Mouse (Mus musculus) testis, adult 2 months (tissue): ENCODE measurements around the gene Rnf26.

Experiments
- CTCF ChIP-seq: fragments of 200-500 bp; IDR thresholded peaks from 2 replicates; pipeline ENCODE4 v1.5.1; 2012; ENCODE audit warnings: low read depth, mild to moderate bottlenecking, inconsistent platforms, low read length, moderate library complexity; ENCODE audit not compliant: control insufficient read depth, insufficient read depth, insufficient replicate concordance
- POLR2A ChIP-seq: fragments of 200-500 bp; IDR thresholded peaks from 2 replicates; pipeline ENCODE4 v1.6.1; 2012; ENCODE audit warnings: low read depth, mild to moderate bottlenecking, inconsistent platforms, low read length, moderate library complexity; ENCODE audit not compliant: control insufficient read depth

- TF ChIP-seq CTCF (no peak), POLR2A (no peak)
These were observed 31.1 kb downstream of the Rnf26 start for GRCm38 (mm10) chr9:44082266-44082665.
